Mouse (Mus musculus): Measurements from ENCODE around the gene Tmem37.

DNA sequence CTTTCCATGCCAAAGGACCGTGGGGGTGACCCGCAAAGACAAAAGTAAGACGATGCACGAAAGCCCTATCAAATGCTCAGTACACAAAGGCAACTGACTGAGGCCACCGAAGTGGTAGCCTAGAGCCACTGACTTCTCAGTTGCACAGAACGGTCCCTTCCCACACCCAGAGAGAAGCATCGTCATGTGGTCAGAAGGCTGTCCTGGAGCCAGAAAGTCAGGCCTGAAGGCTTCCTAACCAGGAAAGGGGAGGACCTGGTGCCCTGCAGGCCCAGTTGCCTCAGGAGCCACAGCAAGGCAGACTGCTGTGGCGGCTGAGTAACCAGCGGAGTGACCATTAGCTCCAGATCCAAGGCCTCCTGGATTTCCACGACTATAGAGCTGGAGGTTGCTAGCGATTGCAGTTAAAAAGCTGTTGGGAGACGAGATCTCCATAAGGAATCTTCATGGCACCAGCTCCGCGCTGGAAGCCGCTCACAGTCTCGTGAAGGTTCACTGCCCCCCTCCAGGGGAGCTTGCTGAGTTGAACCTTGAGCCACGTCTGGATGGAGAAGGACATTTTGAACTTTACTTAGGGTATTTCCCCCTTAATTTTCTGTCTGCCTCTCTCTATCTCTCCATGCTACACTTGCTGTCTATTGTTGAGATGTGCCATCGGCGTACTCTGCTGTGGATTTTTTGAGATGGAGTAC lies 36.0 kb upstream of the Tmem37 start:
- TF ChIP-seq CTCF (IDR thresholded peaks at IDR 0.05; ENCODE audit: insufficient read depth, low read length): no peak
- TF ChIP-seq POLR2A (IDR thresholded peaks at IDR 0.05; ENCODE audit: borderline replicate concordance, extremely low read depth, low read depth, low read length): no peak
